Mouse (Mus musculus): ENCODE results near the gene Tmem132b.

Gene Tmem132b

DNA sequence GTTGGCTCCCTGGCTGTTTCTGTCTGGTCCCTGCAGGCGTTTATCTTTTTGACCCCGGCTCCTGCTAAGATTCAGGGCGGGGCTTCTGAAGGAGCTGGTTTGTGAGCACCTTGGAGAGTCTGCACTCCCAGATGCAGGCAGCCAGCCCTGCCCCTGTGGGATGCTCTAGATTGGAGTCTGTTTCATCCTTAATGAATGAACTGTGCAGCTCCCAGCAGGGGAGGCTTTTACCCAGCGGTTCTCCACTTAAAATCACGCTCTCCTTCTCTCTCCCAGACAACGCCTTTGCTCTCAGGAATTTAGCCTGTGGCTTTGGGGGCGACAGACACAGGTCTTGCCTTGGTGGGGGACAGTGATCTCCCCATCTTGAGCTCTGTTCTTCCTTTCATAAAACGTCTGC is 43.3 kb downstream of the Tmem132b start:
- no peak for DNase-seq (ENCODE audit: low read depth in 2 of 2, low spot score in 2 of 2)

DNA sequence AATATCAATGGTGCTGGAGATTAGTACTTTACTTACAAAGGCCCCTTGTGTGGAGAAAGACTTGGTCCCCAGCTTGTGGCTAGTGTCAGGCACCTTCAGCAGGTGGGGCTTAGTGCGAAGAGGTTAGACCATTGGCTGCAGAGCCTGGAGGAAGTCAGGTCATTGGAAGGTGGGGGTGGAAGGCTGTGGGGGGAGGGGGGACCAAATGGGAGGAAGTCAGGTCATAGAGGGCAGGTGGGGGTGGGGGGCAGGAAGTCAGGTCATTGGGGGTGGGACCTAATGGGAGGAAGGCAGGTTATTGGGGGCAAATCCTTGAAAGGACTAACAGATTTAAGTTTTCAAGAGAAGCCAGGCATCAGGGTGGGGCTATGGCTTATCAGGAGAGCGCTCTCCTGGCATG is 44.3 kb downstream of the Tmem132b start:
- DNase-seq (ENCODE audit: low read depth in 2 of 2, low spot score in 2 of 2) = no peak

DNA sequence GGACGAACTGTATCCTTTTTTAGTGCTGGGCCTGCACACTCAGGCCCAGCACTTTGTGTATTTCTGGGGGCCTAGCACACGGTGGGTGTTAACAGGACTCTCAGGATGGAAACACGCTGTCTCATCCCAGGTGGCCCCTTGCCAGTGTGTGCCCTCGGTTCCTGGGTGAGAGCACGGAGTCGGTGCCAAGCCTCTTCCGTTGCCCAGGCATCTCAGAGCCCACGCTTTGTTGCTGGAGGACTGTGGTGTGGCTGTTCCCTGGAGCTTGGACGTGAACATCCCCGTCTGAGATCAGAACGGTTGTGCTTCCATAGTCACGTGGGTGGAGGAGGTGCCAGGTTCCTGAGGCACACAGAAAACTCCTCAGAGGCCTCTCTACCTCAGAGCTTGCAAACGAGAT is 47.1 kb downstream of the Tmem132b start:
- no peak for DNase-seq (ENCODE audit: low read depth in 2 of 2, low spot score in 2 of 2)

DNA sequence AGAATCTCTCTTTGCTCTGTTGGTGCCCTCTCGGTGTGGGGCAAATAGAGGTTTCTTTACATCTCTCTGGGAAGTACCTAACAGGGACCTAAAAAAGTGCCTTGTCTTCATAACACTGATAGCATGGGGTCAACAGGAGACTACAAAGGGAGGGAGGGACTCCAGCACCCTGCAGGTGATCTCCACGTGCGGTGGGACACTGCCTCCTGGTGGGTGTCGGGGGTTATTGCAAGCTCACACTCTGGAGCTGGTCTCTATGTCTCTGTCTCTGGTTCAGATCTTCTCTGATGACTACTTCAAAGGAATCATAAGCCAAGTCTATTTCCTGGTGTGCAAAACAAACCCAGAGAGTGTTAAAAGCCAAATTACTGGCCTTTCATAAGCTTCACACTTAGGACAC is 47.6 kb downstream of the Tmem132b start:
- no peak for DNase-seq (ENCODE audit: low read depth in 2 of 2, low spot score in 2 of 2)

DNA sequence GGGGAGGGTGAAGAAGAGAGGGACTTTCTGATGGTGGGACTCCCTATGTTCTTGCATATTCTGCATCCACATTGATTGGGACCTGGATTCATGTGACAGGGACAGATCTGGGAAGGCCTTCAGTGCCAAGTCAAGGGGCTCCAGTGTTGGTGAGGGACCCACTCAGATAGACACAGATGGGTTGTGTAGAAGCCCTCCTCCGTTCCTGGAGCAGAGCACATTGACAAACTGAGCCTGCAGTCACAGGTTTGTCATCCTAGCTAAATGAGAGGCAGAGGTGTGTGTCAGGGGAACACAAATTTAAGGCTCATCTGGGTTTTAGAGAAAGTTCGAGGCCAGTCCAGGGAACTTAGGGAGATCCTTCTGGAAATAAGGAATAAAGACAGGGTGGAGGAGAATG is 51.7 kb downstream of the Tmem132b start:
- DNase-seq (ENCODE audit: low read depth in 2 of 2, low spot score in 2 of 2) = no peak

DNA sequence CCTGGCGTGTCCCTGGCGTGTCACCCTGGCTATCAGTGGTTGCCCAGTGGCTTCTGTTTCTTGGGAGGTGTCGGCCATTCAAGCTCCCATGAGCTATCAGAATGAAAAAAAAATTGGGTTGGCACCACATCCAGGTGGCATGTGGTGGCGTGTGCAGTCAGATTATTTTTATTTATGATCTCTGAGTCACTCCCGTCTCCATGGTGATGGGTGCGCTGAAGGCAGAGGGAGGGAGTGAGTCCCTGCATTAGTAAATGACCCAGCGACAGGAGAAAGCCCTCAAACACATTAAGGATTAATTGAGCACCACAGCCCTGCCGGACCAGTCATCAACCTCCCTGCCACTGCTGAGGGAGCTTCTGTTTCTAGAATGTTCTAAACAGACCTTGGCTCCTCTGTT is 52.3 kb downstream of the Tmem132b start:
- DNase-seq (ENCODE audit: low read depth in 2 of 2, low spot score in 2 of 2) = no peak

DNA sequence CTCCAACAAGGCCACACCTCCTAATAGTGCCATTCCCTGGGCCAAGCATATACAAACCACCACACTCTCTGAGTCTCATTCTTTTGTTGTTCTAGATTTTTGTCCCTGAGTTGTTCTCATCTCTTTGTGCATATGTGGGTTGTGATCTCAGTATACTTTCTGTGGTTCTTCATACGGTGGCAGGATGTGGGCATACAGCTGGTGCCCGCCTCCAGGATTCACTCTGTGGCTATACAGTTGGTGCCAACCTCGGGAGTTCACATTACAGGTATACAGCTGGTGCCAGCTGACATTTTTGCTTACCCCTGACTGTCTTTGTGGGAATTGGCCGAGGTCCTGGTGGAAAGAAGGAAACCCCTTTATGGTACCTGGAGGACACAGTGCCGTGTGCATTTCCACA is 53.6 kb downstream of the Tmem132b start:
- no peak for DNase-seq (ENCODE audit: low read depth in 2 of 2, low spot score in 2 of 2)

DNA sequence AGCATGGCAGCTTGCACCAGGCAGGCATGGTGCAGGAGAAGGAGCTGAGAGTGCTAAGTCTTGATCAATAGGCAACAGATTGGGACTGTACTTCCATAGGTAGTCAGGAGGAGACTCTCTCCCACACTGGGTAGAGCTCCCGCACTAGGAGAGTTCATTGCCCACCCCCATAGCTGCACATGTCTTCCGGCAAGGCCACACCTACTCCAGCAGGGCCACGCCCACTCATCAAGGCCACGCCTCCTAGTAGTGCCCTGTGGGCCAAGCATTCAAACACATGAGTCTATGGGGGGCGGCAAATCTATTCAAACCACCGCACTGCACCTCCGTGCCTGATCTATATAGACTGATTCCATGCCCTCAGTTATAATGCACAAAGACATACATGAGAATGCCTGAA is 56.6 kb downstream of the Tmem132b start:
- DNase-seq (ENCODE audit: low read depth in 2 of 2, low spot score in 2 of 2) = no peak

DNA sequence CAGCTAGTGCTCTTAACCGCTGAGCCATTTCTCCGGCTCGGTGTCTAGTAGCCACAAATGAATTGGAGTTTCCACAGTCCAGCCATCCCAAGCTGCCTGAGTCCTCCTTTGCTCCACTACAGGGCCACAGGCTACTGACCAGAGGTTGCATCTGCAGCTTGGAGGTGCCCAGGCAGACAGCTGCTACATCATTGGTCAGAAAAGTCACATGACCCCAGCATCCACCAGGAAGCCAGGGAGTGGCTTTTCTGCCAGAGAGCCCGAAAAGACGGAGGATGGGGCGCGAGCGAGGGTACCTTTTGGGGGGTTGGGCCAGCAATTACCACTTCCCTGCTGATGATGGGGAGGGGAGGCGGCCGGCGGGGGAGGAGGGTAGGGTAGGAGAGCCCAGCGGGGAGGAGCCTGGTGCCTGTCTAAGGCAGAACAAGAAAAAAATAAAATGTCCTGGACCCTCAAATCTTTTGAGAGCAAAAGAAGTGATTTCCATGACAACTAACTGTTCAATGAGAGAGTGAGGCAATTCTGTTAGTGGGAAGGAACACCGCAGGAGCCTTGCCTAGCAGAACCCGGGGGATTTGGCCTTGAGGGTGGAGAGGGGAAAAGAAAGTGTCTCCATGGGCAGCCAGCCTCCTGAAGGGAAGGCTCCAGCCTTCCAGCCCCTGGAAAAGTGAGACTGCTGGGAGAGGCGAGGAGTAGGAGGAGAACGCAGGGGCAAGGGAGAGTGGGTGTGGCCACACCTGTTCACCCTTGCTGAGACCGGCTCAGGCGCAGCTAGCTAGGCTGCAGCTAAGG is 57.5 kb downstream of the Tmem132b start:
- no peak for DNase-seq (ENCODE audit: low read depth in 2 of 2, low spot score in 2 of 2)

DNA sequence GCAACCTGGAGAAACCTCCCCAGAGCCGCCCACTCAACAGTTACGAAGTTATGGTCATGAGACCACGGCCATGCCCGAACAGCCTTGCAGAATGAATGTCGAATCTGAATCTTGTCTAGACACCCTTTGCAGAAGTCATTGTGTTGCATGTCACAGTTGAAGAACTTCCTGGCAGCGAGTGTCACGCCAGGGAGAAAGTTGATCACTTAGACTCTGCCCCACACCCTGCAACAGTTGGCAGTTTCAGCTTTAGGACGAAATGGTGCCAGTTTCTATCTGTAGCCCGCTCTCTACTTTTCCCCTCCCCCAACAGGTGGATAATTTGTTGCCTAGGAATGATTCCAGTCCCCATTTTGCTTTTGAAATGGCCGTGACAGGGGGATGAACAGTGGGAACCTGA is 66.5 kb downstream of the Tmem132b start:
- DNase-seq (ENCODE audit: low read depth in 2 of 2, low spot score in 2 of 2) = no peak

DNA sequence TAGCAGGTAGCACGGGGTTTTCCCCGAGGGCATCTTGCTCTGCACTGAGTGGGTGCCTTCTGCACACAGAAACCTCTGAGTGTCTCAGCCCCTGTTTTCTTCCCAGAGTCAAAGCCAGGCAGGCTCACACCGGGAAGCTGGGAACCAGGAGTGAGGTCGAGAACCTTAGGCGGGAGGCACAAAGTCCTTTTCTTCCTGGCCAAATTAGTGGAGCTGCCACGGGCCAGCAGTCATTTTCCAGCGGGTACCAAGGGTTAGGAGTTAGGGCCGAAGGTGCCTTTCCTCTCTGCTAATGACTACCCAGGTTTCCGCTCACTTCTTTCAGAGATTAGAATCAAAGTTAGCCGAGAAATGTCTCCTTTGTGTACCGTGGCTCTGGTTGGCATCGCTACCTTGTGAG is 75.6 kb downstream of the Tmem132b start:
- DNase-seq (ENCODE audit: low read depth in 2 of 2, low spot score in 2 of 2) = no peak

DNA sequence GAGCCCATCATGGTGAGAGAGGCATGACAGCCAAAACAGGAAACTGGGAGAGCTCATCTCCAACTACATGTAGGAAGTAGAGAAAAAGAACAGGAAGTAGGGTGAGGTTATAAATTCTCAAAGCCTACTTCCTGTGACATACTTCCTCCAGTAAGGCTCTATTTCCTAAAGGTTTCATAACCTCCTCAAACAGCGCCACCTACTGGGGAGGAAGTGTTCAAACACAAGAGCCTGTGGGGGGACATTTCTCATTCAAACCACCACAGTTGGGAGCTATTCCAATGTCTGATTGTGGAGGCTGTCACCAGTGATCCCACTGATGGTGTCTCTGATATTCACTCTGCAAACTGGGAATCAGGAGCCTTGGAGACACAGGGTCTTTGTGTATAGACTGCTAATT is 78.4 kb downstream of the Tmem132b start:
- no peak for DNase-seq (ENCODE audit: low read depth in 2 of 2, low spot score in 2 of 2)

DNA sequence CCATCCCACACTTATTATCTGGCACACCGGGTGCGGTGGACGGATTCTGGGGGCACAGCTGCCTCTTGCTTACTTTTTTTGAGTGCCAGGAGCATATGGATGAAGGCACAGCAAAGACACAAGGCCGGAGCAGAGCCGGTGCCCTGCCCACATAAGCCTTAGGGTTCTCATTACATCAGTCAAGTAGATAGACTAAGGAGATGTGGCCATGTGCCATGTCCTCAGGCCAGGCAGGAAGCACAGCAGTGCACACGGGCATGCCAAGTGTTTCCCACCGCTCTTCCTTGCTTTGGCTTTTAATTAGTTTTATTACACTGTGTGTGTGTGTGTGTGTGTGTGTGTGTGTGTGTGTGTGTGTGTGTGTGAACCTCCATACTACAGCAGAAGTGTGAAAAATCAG is 80.9 kb downstream of the Tmem132b start:
- DNase-seq (ENCODE audit: low read depth in 2 of 2, low spot score in 2 of 2) = no peak

DNA sequence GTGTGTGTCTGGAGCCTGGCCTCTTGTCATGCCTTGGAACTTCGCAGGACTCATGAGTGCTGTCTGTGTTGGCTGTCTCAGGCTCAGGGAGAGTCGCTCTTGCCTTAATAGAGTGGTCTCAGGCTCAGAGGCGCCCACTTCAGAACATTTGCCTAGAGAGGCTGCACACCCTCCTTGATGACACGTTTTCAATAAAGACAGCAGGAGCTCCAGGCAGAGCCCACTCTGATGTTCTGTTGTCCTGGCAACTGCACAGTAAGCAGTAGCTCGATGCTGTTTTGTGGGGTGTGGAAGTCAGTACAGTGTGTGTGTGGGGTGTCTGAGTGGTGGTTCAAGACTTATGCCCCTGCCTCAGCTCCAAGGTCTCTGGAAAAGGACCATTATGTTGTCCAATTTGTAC is 81.6 kb downstream of the Tmem132b start:
- no peak for DNase-seq (ENCODE audit: low read depth in 2 of 2, low spot score in 2 of 2)

DNA sequence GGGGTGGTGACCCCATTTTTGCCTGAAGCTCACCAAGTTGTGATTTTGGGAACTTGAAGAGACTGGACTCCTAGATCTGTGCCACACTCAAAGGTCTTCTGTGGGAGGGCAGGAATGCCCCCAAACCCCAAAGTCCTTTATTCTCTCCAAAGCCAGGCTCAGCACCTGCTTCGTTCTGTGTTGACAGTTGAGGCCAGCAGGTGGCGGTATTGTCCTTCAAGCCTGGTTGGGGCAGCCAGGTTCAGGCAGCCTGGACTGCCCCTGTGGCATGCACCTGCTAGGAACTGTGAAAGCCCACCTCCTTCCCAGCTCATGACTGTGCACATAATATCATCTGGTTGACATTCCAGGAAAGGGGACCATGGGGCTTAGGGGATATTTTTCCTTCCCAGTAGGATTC is 82.8 kb downstream of the Tmem132b start:
- no peak for DNase-seq (ENCODE audit: low read depth in 2 of 2, low spot score in 2 of 2)

DNA sequence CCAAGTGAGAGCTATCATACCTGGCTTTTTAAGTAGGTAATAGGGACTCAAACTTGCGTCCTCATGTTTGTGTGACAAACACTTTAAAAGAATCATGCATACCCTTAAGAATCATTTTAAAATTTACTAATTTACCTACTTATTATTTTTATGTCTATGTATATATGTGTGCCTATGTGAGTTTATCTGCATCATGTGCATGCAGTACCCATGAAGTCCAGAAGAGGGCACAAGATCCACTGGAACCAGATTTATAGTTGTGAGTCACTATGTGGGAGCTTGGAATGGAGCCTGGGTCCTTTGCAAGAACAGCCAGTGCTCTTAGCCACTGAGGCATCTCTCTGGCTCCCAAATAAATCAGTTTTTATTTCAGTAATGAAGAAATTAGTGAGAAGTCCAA is 85.5 kb downstream of the Tmem132b start:
- DNase-seq (ENCODE audit: low read depth in 2 of 2, low spot score in 2 of 2) = no peak

DNA sequence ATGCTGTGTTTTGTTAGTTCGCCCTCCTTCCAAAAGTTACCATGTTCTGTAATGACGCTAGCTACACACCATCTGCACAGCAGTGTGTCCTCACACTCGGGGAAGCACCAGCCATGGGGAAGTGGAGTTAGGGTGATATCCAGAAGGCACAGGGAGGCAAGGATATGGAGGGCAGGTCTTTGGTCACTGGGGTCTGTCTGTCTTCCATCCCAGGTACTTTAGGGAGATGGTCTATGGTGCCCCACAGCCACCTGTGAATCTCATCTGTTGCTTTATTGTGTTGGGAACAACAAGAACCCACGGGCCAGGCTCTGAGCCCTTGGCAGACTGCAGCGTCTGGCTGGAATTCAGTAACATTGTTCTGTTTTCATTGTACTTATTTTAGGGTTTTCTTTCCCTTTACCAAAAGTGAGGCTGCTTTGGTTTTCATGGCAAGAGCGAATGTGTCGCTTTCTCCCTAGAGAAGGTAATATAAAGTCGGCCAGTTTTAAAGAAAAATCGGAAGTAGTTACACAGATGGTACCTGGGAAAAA is 96.3 kb downstream of the Tmem132b start:
- DNase-seq (ENCODE audit: low read depth in 2 of 2, low spot score in 2 of 2) = no peak

DNA sequence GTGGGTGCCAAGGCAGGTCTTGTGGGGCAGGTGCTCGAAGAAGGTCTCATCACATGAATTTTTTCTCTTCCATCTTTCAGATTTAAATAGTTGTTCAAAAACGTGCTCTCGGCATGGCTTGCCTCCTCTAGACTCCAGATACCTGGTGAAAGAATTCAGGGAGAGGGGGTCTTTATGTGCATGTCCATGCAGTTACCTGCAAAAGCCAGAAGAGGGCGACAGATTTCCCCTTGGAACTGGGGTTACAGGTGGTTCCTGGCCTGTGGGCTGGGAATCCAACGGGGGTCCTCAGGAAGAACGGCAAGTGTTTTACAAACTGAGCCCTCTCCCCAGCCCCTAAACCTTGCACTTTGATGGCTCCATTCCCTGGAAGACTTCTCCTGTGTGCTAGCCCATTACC is 103.1 kb downstream of the Tmem132b start:
- no peak for DNase-seq (ENCODE audit: low read depth in 2 of 2, low spot score in 2 of 2)

DNA sequence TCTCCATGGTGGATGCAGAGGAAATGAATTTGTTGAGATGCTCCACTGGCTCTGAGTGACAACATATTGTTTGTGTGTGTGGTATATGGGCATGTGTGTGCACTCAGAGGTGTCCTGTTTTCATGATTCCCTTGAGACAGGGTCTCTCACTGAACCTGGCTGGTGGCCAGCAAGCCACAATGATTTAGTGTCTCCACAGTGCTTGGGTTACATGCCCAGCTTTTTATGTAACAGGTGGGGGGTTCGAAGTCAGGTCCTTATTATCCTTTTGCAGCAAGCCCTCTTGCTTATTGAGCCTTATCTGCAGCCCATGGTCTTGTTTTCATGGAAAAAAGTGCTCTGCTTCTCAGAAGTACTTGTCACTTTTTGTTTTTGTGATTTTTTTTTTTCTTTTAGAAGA is 109.4 kb downstream of the Tmem132b start:
- DNase-seq (ENCODE audit: low read depth in 2 of 2, low spot score in 2 of 2) = no peak

DNA sequence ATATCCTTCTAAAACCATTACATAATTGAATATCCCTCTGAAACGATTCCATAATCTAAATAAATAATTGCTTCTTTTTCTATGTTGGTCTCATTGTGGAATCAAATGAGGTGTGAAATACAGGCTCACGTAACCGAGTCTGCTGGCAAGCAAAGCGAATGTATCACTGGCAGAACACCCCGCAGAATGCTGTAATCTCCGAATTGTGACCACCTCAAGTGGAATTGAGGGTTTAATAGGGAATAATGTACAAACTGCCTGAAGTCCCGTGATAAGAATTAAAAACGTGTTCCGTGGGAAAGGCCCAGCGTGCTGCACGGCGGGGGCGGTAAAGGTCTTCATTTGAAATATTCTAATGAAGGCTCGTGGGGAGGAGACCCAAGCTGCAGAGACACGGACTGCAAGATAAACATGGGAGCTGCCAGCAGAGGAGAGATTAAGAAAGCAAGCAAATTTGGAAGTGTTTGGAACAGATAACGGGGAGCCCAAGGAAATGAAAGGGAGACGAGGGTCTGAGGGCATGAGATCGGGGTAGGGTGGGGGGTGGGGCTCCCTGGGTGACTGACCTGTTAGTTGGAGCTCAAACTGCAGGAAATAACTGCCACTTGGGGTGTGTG is 110.1 kb downstream of the Tmem132b start:
- DNase-seq (ENCODE audit: low read depth in 2 of 2, low spot score in 2 of 2) = no peak

DNA sequence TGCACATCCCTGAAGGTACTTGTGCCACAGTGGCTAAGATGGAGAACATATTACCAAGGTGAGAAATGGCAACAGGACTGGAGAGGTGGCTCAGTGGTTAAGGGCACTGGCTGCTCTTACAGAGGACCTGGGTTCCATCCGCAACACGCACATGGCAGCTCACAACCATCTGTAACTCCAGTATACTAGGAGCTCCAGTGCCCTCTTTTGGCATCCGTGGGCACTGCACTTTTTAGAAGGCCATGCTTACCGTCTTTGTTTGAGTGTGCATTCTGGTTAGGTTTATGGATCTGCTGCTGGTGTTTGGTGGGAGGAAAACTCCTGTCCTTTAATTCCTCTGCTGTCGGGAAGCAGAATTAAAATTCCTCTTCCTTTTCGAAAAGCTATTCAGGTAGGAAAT is 116.7 kb downstream of the Tmem132b start:
- DNase-seq (ENCODE audit: low read depth in 2 of 2, low spot score in 2 of 2) = no peak

DNA sequence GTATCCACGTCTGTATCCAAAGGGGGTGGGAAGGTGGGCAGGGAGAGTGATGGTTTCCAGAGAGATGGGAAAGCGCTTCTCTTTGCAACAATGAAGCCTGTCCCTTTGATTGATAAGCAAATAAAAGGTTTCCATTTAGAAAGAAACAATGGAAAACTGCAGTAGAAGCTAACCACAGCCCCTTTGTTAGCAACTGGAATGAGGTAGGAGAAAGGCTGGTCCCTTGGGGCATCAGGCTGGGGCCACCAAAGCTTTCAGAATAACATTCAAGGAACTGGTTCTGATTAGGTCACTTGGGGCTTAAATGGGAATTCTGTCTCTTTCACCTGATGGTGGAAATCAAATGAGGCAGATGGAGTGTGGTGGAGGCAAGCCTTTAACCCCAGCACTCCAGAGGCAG is 118.4 kb downstream of the Tmem132b start:
- DNase-seq (ENCODE audit: low read depth in 2 of 2, low spot score in 2 of 2) = no peak

DNA sequence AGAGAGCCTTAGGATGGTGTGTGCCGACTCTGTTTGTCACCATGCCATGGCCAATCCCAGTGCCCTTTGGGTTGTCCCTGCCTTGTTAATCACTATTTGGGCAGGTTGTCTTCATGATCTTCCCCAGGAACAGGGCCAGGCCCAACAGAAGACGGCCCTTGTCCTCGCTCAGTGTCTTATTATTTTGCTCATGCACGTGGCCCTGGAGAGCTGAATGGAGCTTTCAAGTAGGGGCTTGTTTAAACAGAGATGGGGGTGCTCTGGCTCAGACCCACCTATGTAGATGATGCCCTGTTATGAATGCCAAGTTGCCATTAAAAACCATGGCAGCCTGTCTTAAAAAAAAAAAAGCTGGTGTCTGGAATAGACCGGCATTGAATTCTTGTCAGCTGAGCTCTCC is 126.5 kb downstream of the Tmem132b start:
- no peak for DNase-seq (ENCODE audit: low read depth in 2 of 2, low spot score in 2 of 2)
